Mouse (Mus musculus) NIH3T3 (cell line): ENCODE measurements at regions not wholly inside any gene's neighbourhood (a gene's known extent, or its start where the extent isn't known, plus 50 kb on each side); places are given as distances from the start of the nearest gene placed in this dataset.

Source experiments
- DNase-seq: peaks from one replicate; pipeline ENCODE4 v3.0.0-alpha.2; 2012; ENCODE audit warnings: low read depth

GRCm38 (mm10) chr9:47054595-47054994 lies 56.1 kb downstream of the Gm4791 start:
- no peak for DNase-seq

GRCm38 (mm10) chr9:47055558-47055957 lies 57.0 kb downstream of the Gm4791 start:
- no peak for DNase-seq

DNA sequence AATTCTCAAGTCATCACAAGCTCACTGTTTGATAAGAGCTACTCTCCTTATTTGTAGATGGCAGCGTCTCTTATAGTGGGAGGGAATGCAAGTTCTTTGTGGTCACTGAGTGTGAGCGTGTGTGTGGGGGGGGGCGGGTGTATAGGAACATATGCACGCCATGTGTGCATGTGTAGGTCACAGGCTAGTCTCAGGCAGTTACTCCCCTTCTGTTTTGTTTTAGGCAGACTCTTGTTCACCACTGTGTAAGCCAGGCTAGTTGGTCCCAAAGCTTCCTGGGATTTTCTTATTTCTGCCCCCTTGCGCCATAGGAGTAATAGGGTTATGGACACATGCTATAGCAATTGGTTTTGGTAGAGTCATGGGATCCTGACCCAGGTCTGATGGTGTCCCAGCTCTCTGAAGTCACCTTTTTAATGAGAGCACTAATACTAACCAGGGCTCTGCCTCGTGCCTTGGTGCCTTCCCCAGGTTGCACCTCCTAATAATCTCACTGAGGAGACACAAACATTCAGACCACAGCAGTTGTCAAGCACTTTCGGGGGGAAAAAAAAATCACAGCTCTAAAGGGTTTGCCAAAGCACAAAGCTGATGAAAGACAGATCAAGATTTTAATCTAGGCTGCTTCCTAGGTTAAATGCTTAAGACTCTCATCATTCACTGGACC lies 60.9 kb downstream of the Gm4791 start:
- no peak for DNase-seq

DNA sequence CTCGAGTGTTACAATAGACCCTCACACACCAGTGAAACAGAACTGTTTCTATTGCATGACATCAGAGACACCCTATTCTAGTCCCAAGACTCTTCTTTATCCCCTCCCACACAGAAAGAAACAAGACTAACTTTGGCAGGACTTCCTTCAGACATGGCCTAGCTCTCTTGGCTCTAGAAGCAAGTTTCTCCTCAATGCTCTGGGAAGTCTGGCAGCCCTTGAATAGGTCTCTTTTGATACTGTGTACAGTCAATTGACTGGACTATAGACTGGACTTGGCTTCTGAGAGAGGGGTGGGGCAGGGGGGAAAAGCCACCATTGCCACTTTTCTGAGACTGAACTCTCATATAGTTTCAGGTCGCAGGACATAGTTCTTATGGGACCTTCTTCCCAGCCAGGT lies 62.2 kb downstream of the Gm4791 start:
- DNase-seq: no peak

DNA sequence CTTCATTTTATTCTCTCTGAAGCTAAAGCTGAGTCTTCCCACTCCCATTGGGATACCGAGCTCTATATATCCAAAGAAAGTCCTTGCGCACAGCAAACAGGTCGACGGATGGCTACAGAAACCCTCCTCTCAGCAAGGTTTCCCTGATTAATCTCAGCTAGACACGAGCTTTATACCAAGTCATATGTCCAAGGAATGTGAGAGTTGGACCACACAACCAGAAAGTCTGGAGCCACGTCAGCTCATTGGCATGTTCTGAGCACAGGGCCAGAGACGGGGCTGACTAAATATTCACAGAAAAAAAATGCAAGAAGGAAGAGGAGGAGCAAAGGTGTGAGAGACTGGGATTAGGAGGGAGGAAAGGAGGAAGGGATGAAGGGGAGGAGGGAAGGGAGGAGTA lies 64.0 kb downstream of the Gm4791 start:
- peak; percentile 29 for DNase-seq

DNA sequence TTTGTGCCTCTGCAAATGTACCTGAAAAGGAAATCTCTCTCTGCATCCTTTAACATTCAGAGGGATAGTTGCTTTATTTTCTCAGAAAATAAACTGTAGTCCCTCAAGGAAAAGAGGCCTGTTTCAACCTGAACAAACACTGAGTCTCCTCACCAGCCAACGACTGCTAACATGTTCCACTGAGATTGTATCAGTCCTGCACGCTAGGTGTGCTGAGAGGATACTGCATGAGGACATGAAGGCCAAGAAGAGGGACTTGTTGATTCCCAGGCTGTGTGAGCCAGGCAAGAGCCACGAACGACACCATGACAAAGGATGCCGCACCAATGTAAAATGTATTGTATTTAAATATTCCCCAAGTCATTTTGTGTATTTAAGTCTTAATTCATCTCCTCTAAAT lies 65.2 kb downstream of the Gm4791 start:
- DNase-seq: no peak

DNA sequence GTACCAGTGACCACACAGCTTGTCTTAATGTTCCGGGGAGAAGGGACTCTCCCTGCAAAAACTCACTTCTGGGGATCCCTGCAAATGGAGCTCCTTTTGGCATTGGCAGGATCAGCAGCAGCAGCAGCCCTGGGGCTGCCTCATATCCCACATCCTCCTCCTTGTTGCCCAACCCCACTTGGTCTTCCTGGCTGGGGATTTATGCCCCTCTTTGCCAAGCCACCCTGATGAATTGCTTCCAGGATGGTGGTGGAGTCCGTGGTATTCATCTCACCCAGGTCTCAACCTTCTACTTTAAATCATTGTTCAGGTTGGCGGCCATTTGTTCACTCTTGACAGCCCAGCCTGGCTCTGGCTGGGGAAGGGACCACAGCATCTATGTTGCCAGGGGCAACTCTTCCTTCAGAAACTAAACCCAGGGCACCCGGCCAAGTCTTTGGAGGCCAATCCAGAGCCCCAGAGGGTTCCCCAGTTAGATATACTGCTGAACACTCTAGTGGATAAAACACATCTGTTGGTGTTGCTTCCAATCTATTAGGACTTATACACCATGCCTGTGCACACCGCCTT lies 66.0 kb downstream of the Gm4791 start:
- no peak for DNase-seq

DNA sequence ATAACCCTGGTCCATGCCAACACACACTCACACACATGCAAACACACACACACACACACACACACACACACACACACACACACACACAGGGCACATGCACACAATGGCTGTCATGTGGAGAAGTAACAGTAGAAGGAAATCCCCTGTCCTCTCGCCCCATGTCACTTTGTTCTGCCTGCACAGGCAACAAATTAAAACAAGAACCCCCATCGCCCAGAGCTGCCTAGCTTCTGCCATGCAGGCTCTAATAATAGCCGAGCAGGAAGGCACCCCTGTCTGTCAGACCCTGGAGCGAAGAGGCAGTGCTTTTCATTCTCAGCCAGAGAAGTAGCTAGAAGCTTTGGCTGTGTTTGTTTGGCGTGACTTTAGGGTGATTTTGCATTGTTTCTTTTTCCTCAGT lies 70.9 kb downstream of the Gm4791 start:
- DNase-seq: no peak

DNA sequence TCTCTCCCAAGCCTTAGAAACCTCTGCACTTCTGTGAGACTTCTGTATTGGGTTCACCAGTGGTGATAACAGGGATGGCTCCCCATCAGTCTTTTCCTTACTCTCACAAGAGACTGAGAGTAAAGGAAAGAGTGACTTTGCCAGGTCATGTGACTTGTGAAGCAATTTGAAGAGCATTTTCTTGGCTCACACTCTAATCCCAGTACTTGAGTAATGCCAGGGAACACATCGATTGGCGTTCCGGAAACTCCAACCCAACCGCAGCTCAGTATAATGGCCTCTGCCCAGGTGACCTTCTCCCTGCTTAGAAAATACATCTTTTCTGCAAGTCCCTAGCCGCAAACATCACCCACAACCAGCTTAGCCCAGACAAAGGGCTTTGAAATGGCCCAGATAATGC lies 72.4 kb downstream of the Gm4791 start:
- no peak for DNase-seq

DNA sequence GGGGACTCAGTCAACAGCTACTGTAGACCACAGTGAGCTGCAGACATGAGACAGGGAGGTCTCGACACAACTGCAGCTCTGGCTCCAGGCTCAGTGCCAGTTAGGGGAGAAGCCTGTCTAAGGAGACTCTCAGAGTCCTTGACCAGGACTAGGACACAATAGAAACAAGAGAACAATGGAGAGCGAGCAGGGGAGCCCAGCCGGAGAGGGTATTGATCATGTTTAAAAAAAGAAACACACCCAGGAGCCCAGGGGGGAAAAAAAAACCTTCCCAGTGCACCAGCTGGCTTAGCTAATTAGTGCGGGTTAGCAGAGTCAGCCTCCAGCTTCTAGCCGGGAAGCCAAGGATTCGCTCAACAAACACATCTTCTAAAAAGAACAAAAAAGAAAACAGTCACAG lies 78.4 kb downstream of the Gm4791 start:
- DNase-seq: no peak

DNA sequence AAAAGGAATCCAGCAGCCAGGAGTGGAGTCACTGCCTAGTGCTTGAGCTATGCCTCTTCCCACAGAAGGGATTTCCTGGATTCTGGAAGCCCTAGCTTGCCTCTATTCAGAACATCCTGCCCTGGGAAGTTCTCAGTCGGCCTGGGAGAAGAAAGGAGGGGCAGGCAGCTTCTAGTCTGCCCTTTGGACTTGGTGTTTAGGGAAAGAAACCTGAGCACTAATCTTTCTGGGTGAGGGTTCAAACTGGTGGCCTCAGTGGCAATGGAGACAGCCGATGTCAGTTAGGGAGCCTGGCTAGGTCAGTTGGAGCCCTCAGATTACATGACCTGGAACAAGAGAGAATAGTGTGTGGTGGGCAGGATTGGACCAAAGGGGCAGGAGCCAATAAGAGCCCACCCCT lies 78.9 kb downstream of the Gm4791 start:
- no peak for DNase-seq

- no peak for DNase-seq
Observed at GRCm38 (mm10) chr9:47077945-47078344, 79.4 kb downstream of the Gm4791 start.

DNA sequence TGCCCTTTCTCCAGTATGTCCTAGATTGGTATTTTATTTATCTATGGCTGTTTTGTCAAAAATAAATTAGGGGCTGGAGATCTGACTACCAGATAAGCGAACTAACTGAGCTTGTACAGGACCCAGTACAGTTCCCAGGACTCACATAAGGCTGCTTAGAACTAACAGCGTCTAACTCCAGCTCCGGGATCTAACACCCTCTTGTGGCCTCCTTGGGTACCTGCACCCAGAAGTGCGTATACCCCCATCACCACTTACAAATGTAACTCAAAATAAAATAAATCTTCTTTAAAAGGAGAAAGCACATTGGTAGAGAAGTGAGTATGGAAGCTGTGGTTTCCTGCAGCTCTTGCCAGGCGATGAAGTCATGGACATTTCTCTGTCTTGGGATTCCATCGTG lies 82.9 kb downstream of the Gm4791 start:
- DNase-seq: no peak

DNA sequence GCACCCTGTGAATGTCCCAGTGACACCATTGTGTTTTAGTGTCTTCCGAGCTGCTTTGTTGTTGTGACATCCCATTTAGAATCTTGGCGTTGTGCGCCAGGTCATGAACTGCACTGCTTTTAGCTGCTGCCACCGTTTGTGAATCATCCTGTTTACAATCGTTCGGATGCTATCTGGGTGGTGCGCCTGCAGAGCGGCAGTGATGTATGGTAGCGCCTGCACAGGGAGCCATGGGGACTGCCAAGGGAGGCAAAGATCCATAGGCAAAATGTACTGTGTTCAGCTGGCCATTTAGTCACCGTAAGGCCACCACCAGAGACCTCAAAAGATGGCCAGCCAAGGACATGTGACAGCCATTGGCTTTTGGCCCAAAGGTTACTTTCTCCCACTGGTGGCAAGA lies 93.3 kb downstream of the Gm4791 start:
- DNase-seq: no peak

GRCm38 (mm10) chr9:47095656-47096055 lies 97.1 kb downstream of the Gm4791 start:
- no peak for DNase-seq

- no peak for DNase-seq
Observed at GRCm38 (mm10) chr9:47103316-47103715, 104.8 kb downstream of the Gm4791 start.

DNA sequence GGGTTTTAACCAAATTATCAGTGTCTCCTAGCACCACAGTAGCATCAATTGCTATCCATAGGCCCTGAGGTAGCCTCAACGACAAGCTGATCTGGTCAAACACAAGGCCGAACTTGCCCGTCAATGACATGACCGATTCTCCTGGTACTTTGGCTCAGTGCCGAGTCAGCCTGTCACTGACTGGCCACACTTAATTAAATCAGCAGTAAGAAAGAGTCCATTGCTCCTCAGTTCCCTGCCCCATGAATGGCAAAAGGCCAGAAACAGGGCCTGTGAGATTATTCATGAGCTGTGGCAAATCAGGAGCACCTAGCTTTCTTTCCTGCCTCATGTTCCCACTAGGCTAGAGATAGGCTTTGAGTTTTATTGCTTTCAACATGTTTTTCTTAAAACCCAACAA lies 105.4 kb downstream of the Gm4791 start:
- peak; percentile 1 for DNase-seq

DNA sequence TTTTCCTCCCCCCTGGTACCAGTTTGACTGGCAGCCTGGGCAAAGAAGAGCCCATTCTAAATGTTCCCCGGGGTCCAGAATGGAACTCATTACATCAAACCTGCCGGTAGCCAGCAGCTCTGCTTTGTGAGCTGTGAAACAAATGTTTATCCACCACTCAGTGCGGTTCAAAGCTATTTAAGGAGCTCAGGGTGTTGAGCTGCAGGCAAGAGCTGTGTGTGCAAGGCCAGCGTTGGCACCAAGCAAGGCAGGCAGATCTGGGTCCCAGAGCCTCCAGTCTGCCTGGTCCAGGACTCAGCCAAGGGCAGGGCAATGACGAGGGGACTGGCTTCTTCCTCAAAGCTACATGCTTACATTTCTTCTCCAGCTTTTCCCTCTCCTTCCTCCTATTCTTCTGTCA lies 109.6 kb downstream of the Gm4791 start:
- no peak for DNase-seq

DNA sequence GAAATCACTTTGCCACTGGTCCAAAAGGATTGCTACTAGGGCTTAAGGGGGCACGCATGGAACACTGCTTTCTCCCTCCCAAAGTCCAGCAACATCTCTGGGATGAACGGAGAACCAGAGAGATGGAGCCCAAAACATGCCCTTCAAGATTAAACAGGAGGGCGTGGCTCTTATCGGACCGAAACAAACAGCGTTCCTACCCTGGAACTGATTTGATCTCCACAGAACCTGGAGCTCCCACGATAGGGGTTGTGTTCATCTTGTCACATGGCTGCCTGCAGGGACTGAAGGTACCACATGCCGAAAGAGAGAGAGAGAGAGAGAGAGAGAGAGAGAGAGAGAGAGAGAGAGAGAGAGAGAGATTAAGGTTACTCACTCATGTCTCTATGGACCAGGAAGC lies 120.7 kb downstream of the Gm4791 start:
- no peak for DNase-seq

DNA sequence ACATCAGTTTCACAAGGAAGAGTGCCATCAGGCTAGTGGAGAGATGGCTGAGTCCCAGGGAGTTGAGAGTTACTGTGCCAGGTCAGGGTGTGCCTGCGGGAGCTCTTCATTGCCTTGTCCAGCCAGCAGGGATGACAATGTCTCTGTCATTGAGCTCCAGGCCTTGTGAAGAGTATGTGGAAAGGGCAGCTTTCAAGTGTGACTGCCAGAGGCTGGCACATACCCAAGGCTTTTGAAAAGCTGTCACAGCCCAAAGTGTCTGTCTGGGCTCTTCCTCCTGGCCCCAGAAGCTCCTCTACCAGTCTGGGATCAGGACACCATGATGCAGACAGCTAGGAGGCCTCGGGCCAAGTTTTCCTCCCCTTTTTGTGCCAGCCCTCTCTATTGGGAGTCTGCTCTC lies 124.6 kb downstream of the Gm4791 start:
- no peak for DNase-seq

GRCm38 (mm10) chr9:47125517-47125916 lies 127.0 kb downstream of the Gm4791 start:
- DNase-seq: no peak

- no peak for DNase-seq
Observed at GRCm38 (mm10) chr9:47126236-47126635, 127.7 kb downstream of the Gm4791 start.

DNA sequence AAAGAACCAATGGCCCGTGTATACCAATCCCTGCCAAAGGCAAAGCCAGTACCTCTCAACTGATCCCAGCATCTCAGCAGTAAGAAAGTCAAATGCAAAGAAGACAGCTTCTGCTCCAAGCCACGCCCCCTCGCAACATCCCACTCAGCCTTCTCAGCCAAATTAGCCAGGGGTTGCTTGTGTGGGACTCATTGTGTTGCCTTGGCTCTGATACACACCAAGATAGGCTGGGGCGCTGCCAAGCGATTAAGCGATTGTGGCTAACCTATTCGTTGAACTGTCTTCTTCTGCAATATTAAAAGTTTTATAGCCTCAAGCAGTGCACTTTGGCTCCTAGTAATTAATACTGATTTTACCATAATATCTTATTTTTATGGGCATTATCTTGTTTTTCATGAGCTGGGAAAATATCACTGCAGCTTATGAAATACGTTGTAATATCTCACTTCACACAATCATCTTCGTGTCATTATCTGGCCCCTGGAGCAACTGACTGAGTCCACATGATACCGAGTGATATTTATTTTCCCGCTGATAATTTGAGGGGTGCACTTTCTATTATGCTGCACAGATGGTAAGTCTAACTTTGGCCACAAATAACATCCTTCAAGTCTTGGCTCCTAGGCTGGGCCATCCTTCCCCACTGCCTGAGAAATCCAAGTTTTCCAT lies 129.3 kb downstream of the Gm4791 start:
- DNase-seq: no peak

DNA sequence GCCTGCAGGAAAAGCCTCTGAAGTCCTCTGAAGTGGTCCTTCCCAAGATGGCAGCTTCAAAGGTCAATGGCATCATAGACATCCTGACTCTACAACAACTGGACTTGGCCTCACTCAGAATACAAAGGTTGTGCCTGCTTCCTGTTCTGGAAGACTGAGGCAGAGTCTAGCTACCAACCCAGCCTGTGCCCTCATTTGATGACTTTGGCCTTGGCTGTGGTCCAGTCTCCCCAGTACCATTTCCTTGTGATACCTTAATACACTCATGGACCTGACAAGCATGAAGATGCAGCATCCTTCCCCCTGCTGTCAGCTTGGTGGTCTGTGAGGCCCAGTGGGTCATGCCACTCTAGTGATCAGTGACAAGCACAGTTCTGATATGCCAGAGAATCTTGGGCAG lies 130.6 kb downstream of the Gm4791 start:
- DNase-seq: no peak
